Mouse (Mus musculus) heart, postnatal 0 days (tissue): ENCODE measurements around the gene Scel.

ENCODE experiments used
- CTCF ChIP-seq: IDR thresholded peaks from 2 replicates; pipeline ENCODE4 v1.5.1; 2016; ENCODE audit warnings: antibody characterized with exemption, control low read depth, low read depth
- EP300 ChIP-seq: IDR thresholded peaks from 2 replicates; pipeline ENCODE4 v1.6.1; 2016; ENCODE audit warnings: antibody characterized with exemption, low read depth

GRCm38 (mm10) chr14:103551921-103552320 lies 38.8 kb downstream of the Scel start:
- TF ChIP-seq CTCF: no peak
- no peak for TF ChIP-seq EP300
